Mouse (Mus musculus) forebrain, embryonic 16.5 days (tissue): ENCODE results near the gene Gnptg. TPM values are rescaled to one million over a fixed set of nuclear protein-coding genes. Genes with fewer than 3 reads are reported as not detected.
"Not testable (repeated sequence)": the region's sequence is repeated elsewhere in the genome, so short reads cannot be mapped to it uniquely, and the experiment has no call there.

Experiments used
- ATAC-seq: fragments of 200-750 bp; cut with Nextera tagmentation; 2 replicates; pipeline ENCODE4 v1.8.0; 2017; ENCODE audit warnings: mild to moderate bottlenecking, moderate library complexity
- H3K27ac ChIP-seq: fragments of 300-500 bp; sonication (generic); 2 replicates; pipeline ENCODE4 v1.5.1; 2014; ENCODE audit warnings: low read length, control low read depth
- H3K27me3 ChIP-seq: fragments of 300-500 bp; sonication (generic); replicated peaks from 2 replicates; pipeline ENCODE4 v1.6.1; 2014; ENCODE audit warnings: low read length; ENCODE audit not compliant: control insufficient read depth, insufficient read depth
- H3K36me3 ChIP-seq: fragments of 300-500 bp; sonication (generic); 2 replicates; pipeline ENCODE4 v1.6.1; 2014; ENCODE audit not compliant: control insufficient read depth, insufficient read depth
- H3K4me1 ChIP-seq: fragments of 300-500 bp; sonication (generic); replicated peaks from 2 replicates; pipeline ENCODE4 v1.6.1; 2014; ENCODE audit warnings: low read length; ENCODE audit not compliant: control insufficient read depth, insufficient read depth
- H3K4me2 ChIP-seq: fragments of 300-500 bp; sonication (generic); 2 replicates; pipeline ENCODE4 v1.6.1; 2014; ENCODE audit warnings: mild to moderate bottlenecking, low read length, control low read depth
- H3K4me3 ChIP-seq: fragments of 300-500 bp; sonication (generic); replicated peaks from 2 replicates; pipeline ENCODE4 v1.5.1; 2014; ENCODE audit warnings: mild to moderate bottlenecking, low read length, control low read depth
- H3K9ac ChIP-seq: fragments of 300-500 bp; sonication (generic); replicated peaks from 2 replicates; pipeline ENCODE4 v1.6.1; 2014; ENCODE audit warnings: low read depth, low read length, control low read depth
- H3K9me3 ChIP-seq: fragments of 300-500 bp; sonication (generic); 2 replicates; pipeline ENCODE4 v1.6.1; 2016; ENCODE audit warnings: low read length; ENCODE audit not compliant: control insufficient read depth
- WGBS: fragments of 180-500 bp; shearing (Covaris S2); extraction: QIAGEN DNeasy Blood & Tissue Kit; methylation state at CpG from one replicate; pipeline ENCODE4 v1.1.7; 2014; 5-methylcytosine and 5-hydroxymethylcytosine counted together
- polyA plus RNA-seq: library from polyadenylated mRNA; unstranded; fragments of >200 nt; fragmentation: Nextera tagmentation; extraction: Ambion mirVana; gene quantifications from 2 replicates; pipeline ENCODE4 v1.2.1, GENCODE M21; 2015

Gene Gnptg
- polyA plus RNA-seq, 1 experiment from 2014 or later, result 99.9 TPM

GRCm38 (mm10) chr17:25248033-25248750 lies 8.3 kb upstream of the Gnptg start:
- Histone ChIP-seq H3K9me3 (no peaks in the 10 kb centered on the region), H3K36me3 (peaks cover 11% of the 10 kb centered on the region), H3K4me3 (no peak overlapping the region), H3K27ac (no peak overlapping the region), H3K9ac (no peak overlapping the region), H3K27me3 (no peaks in the 10 kb centered on the region), H3K4me2 (no peak overlapping the region), H3K4me1 (peaks cover 8% of the 10 kb centered on the region)
- WGBS, result 80% methylated on average over 18 of the region's 18 CpGs
- ATAC-seq, result no peak

GRCm38 (mm10) chr17:25244239-25244638 lies 4.3 kb upstream of the Gnptg start:
- ATAC-seq, result no peak
- Histone ChIP-seq H3K4me2 (no peak overlapping the region), H3K9ac (no peak overlapping the region), H3K27ac (no peak overlapping the region), H3K4me3 (no peak overlapping the region), H3K36me3 (peaks cover 18% of the 10 kb centered on the region), H3K27me3 (no peaks in the 10 kb centered on the region), H3K9me3 (no peaks in the 10 kb centered on the region), H3K4me1 (peaks cover 13% of the 10 kb centered on the region)
- 88% methylated on average over 16 of the region's 16 CpGs for WGBS

GRCm38 (mm10) chr17:25243131-25243780 lies 3.3 kb upstream of the Gnptg start:
- H3K4me3 ChIP-seq, result no peak overlapping the region
- peaks cover 18% of the 10 kb centered on the region for H3K36me3 ChIP-seq
- no peak for ATAC-seq
- H3K4me1 ChIP-seq, result peaks cover 18% of the 10 kb centered on the region
- no peaks in the 10 kb centered on the region for H3K27me3 ChIP-seq
- H3K9ac ChIP-seq, result no peak overlapping the region
- WGBS, result 90% methylated on average over 11 of the region's 11 CpGs
- no peak overlapping the region for H3K27ac ChIP-seq
- H3K9me3 ChIP-seq, result no peaks in the 10 kb centered on the region
- H3K4me2 ChIP-seq, result no peak overlapping the region

GRCm38 (mm10) chr17:25235635-25236034 lies 4.3 kb downstream of the Gnptg start:
- no peak for ATAC-seq
- H3K9ac ChIP-seq, result no peak overlapping the region
- H3K4me1 ChIP-seq, result peaks cover 8% of the 10 kb centered on the region
- H3K27ac ChIP-seq, result no peak overlapping the region
- no peaks in the 10 kb centered on the region for H3K9me3 ChIP-seq
- H3K36me3 ChIP-seq, result peaks cover 18% of the 10 kb centered on the region
- no peak overlapping the region for H3K4me3 ChIP-seq
- no peaks in the 10 kb centered on the region for H3K27me3 ChIP-seq
- no peak overlapping the region for H3K4me2 ChIP-seq
- whole genome bisulfite sequencing, result 87% methylated on average over 9 of the region's 9 CpGs

GRCm38 (mm10) chr17:25231621-25232020 lies 8.3 kb downstream of the Gnptg start:
- not testable (repeated sequence) for H3K27ac ChIP-seq, H3K27me3 ChIP-seq, H3K4me1 ChIP-seq, H3K4me2 ChIP-seq, H3K4me3 ChIP-seq, H3K9ac ChIP-seq, H3K9me3 ChIP-seq
- WGBS, result 91% methylated on average over 4 of the region's 11 CpGs
- 0 out of 2 replicates have a peak, but pooled peaks have one; percentile 59 for ATAC-seq
- H3K36me3 ChIP-seq, result peaks cover 24% of the 10 kb centered on the region

GRCm38 (mm10) chr17:25230700-25231099 lies 9.2 kb downstream of the Gnptg start:
- no peaks in the 10 kb centered on the region for H3K9me3 ChIP-seq
- H3K4me3 ChIP-seq, result no peak overlapping the region
- no peak for ATAC-seq
- no peak overlapping the region for H3K9ac ChIP-seq
- H3K4me2 ChIP-seq, result no peak overlapping the region
- H3K36me3 ChIP-seq, result peaks cover 21% of the 10 kb centered on the region
- H3K27me3 ChIP-seq, result no peaks in the 10 kb centered on the region
- WGBS, result 100% methylated on average over 3 of the region's 3 CpGs
- H3K4me1 ChIP-seq, result no peaks in the 10 kb centered on the region
- no peak overlapping the region for H3K27ac ChIP-seq

GRCm38 (mm10) chr17:25230014-25230655 lies 9.8 kb downstream of the Gnptg start:
- 0 out of 2 replicates have a peak, but pooled peaks have one; percentile 54 for ATAC-seq
- not testable (repeated sequence) for H3K4me3 ChIP-seq
- WGBS, result 75% methylated on average over 14 of the region's 17 CpGs

GRCm38 (mm10) chr17:25227991-25228390 lies 11.9 kb downstream of the Gnptg start:
- Histone ChIP-seq H3K27ac (no peak overlapping the region), H3K4me2 (no peak overlapping the region), H3K36me3 (peaks cover 12% of the 10 kb centered on the region), H3K9me3 (no peaks in the 10 kb centered on the region), H3K4me3 (no peak overlapping the region), H3K9ac (no peak overlapping the region), H3K27me3 (no peaks in the 10 kb centered on the region), H3K4me1 (no peaks in the 10 kb centered on the region)
- 90% methylated on average over 5 of the region's 5 CpGs for WGBS
- no peak for ATAC-seq

More at GRCm38 (mm10) chr17:25230014-25230655, 9.8 kb downstream of the Gnptg start:
- H3K27me3 ChIP-seq, H3K27ac ChIP-seq, H3K9ac ChIP-seq, H3K9me3 ChIP-seq, H3K4me2 ChIP-seq, H3K4me1 ChIP-seq: not testable (repeated sequence)
- peaks cover 15% of the 10 kb centered on the region for H3K36me3 ChIP-seq

GRCm38 (mm10) chr17:25225659-25226058 lies 14.3 kb downstream of the Gnptg start:
- Histone ChIP-seq H3K36me3 (peaks cover 6% of the 10 kb centered on the region), H3K27ac (no peak overlapping the region), H3K9me3 (no peaks in the 10 kb centered on the region), H3K9ac (no peak overlapping the region), H3K27me3 (no peaks in the 10 kb centered on the region), H3K4me3 (no peak overlapping the region), H3K4me2 (no peak overlapping the region), H3K4me1 (peaks cover 7% of the 10 kb centered on the region; the same call in 1 of the 2 replicates)
- no peak for ATAC-seq
- 85% methylated on average over 4 of the region's 4 CpGs for WGBS
